Mouse (Mus musculus): ENCODE data around the gene Nhs.
"Not testable (repeated sequence)": the region's sequence is repeated elsewhere in the genome, so short reads cannot be mapped to it uniquely, and the experiment has no call there.

Gene Nhs

DNA sequence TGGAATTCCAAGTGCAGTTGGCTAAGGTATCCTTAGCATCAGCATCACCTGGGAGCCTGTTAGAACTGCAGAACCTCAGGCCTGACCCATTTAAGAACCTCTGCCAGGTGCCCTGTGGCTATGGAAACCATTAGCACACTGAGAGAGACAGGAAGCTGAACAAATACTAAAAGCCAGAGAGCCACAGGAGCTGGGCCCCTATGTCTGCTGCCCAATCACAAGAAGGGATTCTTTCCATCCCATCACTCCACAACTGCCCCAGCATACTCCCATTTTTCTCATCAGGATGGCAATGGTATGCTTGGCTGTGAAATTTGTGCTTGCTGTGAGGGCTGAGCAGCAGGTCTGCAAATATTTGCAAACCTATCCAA, 232.9 kb downstream of the Nhs start:
- DNase-seq: no peak

DNA sequence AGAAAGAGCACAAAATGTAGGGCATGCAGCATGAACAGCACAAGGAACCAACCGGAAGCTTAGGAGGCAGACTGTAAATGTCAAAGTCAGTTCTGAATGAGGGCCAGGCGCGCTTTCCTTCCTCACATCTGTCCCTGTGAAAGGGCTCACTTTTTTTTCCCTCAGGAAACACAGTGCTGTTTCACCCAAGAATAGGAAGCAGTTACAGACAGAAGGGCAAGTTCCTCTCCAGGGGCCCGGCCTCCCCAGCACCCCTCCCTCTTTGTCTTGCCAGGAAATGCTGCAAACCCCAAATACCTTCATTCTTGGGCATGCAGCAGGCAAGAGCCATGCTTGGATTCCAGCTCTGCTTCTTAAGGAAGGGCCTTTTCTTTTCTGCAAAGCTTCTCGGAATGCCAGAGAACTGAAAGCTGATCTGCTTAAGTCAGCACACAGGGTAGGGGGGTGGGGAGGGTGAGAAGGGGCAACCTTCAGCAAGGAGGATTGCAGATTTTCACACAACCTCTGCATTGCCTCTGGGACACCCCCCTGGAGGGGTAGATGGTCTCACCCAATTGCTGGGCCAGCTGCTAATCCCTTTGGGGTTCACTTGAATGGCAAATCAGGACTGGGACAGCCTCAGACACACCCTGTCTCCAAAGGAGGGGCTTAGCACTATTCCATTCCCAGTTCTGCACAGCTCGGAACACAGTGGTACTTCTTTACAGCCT, 233.4 kb downstream of the Nhs start:
- no peak for DNase-seq

DNA sequence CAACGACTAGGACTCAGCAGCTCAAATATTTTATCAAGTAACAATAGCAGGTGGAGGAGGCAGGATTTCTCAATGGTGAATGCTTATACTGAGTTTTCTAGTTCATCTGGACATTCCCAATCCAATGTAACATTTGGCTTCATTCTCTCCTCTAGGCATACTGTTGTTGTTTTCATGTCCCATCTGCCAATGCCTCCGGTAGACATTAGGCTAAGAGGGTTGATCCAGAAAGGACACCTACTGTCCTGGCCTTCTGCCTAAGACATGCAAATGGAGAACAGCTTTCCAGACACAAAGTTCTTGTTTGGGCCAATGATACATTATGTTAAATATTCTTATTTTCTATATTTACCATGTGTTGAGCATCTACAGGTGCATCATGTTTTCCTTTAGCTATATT, 236.9 kb downstream of the Nhs start:
- no peak for DNase-seq

DNA sequence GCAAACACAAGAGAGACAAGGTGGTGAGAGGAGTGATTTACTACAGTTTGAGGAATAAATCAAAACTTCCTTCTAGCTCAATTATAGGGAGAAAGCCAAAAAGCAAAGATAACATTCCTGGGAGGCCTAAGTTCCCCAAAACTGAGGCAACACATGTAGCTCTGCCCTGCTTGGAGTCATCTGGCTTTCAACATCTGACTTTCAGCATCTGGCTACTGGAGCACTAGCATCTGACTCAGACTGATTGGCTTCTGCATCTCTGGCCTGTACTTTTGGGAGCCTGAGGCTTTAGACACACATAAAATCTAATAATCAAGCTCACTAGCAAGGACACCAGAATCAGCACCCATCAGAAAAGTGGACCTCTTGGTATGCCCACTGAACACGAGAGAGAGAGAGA, 237.9 kb downstream of the Nhs start:
- DNase-seq: no peak

DNA sequence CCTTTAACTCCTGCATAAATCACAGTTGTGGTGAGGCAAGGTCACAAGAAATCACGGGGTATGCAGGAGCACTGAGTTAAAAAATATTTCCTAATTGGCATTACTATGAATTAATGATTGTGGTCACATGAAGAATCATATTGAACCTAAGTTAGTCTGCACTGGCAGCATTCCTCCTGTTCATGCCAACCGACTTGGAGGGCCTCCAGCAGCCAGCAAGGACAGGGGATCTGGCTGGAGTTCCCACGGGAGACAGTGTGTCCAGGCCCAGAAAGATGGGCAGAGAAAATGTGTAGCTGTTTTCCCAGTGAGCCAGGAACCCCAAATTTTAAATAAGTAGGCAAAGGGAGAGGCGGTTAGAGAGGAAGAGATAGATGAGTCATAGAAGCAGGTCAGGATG, 249.6 kb downstream of the Nhs start:
- no peak for DNase-seq

DNA sequence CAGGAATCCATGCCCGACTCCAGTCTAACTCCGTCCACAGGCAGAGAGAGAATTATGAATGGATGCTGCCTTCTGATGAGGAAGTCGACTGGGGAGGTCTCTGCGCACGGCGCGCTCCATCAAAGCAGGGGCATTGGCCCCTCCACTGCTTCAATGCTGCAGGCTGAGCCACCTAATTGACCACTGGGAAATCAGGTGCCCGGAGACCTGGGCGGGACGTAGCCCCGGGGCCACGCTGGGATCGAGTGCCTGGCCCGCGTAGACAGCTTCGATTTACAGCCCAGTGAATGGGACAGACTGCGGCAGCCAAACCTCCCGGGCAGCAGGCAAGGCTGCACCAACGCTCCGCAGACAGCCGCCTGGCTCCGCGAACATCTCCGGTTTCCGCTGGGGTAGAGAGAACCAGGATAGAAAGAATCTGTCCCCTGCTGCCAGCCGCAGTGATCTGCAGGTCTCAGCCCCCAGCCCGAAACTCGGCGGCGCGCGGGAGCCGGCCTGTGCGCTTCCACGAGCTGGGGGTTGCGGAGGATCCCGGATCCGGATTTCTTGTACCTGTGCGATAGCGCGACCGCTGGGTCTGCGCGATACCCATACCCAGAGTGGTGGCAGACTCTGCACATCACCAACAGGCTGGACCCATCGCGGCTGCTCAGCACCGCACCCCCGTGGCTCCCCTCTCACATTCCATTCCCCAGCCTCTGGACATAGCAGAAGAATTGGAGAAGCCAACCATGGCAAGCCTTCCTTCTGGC, 250.7 kb downstream of the Nhs start:
- no peak for DNase-seq

DNA sequence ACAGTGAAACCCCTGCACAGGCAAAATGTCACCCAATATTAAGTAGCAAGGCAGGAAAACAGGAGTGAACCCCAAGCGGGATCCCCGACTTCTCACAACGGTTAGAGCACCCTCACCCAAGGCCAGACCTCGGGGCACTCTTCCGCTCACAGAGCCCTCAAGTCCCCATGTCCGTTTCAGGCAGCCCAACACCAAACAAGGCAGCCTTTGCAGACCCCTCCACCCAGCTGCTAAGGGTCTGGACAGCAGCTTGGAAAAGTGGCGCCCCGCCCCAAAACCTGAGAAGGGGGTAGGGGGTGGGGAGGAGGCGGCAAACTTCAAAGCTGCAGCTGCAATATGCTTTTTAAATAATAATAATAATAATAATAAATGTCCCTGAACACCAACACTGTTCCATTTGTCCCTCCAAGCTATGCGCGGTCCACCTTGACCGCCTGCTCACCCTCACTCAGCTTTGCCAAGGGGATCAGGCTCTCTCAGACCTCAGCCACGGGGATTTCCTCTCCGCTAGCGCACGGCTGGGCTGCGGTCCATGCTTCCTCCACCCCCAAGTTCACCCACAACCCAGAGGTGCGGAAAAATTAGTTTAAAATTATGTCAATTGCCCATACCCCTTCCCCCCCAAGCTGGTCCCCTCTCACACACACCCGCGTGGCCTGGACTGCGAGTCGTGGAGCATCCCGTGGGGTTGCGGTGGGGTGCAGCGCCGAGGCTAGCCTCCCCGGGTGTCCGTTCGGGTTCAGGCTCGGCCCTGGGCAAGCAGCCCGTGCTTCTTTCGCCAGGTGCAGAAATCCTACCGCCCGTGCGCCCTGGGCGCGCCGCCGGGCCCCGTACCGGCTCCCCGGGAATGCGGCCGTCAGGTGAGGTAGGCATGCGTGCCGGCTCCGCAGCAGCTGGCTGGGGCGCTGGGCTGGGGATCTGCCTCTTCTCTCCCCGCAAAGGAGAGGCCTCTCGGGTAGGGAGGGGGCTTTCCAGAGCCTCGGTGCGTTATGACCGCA, 251.6 kb downstream of the Nhs start:
- no peak for DNase-seq

DNA sequence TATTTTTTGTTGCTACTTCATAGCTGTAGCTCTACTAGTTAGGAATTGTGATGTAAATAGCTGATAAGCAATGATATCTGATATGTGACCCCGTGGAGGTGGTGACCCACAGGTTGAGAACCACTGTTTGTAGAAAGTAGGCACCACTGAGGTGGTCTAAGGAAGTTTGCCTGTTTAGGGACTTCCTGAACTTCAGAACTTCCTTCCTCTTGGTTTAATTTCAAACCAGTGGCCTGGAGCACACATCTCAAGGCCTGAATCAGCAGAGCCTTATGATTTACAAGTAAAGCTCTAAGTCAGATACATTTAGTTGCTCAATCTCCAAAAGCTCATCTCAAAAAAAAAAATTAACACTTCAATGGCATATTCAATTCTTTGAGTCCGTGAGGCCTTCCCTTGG, 265.1 kb downstream of the Nhs start:
- no peak for DNase-seq

DNA sequence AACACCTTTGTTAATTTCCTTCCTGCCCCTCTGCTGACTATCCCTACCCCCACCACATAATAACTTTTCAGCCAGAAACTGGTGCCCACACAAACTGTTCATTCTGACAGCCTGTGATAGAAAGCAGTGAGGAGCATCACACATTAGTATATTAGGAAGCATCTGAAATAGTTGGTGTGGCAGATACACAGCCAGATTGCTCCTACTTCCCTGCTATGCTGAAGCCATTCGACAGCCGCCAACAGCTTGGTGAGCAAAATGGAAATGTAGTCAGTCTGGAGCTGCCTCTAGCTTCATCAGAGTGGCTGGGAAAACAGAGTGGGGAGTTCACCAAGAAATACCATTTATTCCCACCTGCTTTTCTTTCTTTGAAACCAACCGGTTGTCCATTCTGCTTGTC, 275.9 kb downstream of the Nhs start:
- DNase-seq: no peak

DNA sequence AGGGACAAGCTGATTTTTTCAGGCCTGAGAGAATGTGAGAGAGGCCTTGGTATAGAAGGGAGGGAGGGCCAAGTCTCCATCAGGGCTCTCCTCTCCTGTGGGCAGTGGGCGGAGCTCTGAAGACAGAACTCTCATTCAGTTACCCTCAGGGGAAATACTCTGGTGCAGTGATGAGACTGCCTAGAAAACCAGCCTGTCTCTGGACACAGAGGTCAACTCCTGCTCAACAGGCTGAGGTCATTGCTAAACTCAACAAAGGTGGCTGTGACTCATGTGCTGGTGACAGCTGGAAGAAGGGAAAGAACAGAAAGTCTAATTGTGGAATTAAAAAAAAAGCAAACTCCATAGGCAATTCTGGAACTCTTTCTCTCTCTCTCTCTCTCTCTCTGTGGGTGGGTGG, 282.4 kb downstream of the Nhs start:
- no peak for DNase-seq

DNA sequence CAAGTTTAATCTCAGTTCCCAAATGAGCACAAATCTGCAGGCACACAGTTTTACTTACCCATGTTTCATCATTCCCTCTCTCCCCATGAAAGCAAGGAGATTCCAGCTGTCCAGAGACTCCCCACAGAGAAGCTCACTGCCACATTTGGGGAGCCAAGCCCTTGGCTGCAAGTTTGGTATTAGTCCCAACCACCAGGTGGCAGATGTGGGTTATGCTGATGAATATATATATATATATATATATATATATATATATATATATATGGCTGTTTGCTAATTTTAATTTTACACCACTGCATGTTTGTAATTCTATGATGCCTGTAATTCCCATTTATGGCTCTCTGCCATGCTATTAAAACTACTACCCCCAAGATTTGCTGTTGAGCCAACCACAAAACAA, 286.0 kb downstream of the Nhs start:
- no peak for DNase-seq

DNA sequence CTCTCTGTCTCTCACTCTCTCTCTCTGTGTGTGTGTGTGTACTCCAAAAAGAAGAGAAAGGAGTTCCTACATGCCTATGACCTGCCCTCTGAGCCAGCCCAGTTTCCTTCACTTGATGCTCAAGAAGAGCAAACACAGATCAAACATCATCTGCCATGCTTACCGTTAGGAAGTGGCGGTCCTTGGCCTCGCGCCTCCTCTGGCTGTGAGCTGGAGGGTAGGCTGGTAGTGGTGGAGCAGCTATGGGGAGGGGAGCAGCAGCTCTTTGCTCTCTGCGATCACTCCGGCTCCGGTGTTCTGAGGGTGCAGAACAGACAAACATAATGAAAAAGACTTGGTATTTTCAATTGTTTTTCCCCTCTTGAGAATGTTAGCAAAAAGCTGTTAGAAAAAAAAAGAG, 288.2 kb downstream of the Nhs start:
- no peak for DNase-seq

DNA sequence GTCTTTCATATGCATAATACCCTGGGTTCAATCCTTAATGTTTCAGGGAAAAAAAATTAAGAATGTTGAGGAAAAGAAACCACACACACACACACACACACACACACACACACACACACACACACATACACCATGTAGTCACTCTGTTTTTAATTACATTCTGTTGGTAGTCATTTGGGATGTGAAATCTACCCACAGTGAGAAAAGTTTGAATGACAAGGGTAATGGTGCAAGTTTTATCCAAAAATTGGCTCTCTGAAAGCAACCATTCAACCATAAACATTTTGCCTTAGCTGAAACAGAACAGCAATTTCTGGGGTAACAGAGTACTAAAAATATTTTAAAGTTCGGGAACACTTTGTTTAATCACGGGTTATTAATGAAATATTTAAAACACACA, 303.9 kb downstream of the Nhs start:
- DNase-seq: no peak

DNA sequence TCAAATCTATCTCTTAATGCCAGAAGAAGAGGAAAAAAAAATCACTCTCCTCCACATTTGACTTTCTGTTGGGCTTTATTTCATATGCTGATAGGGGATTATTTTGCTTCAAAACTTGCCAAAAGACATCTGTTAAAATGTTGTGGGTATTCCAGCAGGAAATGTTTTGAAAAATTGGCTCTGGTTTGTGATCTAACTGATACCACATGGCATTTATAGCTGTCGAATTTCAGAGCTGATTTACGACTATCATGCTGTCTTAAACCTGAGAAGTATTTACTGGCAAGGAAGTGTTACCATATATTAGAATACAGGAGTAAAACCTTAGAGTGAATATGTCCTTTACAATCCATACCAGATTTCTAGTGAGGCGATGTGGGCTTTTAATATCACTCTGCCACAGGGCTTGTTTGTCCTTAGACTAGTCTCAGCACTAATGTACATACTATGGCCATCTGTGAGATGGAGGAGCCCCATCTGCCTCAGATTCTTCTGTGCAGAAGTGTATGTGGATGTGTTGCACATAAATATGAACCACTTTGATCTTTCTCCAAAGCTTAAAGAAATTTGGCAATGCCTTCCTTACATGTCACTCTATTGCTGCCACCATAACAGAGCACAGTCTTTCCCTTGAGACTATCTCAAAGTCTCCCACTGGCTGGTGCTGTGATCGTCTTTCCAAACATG, 305.8 kb downstream of the Nhs start:
- no peak for DNase-seq

DNA sequence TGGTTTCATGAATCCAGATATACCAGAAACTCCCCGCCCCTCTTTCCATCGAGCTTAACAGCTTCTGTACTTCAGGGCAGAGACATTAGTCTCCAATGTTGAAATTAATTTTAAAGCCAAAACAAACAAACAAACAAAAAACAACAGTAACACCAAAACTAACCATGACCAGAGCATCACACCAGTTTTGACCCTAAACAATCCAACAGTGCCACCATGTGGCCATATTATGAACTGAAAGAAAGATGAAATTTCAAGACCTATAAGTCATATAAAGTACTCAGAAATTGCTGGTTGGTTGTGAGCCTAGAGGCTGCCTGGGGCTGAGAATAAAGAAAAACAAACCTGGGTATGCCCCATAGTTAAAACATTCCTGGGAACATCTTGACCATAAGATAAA, 333.3 kb downstream of the Nhs start:
- not testable (repeated sequence) for DNase-seq

DNA sequence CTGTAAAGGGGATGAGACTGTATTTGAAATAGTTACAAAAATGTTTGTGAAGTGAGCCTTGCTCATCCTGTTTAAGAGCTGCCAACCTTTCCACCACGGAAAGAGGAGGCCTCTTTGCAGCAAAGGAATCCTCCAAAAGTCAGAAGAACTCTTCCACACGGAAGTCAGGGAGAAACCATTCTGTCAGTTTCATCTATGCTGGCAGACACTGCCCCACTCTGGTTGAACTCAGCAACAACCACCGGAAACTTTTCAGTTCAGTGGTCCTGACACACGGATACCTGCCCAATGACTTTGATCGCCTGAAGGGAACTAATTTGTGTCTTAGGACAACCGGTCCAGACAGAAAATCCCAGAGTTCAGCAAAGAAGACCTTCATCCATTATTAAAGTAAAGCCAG, 369.3 kb downstream of the Nhs start:
- no peak for DNase-seq

All from thymus, adult 18-20 months (tissue).